Mouse (Mus musculus) layer of hippocampus, postnatal 25 days (tissue): Measurements from ENCODE around the gene Cdh13. TPM values are rescaled to one million over a fixed set of nuclear protein-coding genes. Genes with fewer than 3 reads are reported as not detected.

Experiments used
- DNase-seq, 2 experiments: peaks; one replicate each; pipeline ENCODE4 v3.0.0; 2022; ENCODE audit warnings: mixed read lengths in 2 of 2, low spot score in 1 of 2; ENCODE audit errors: extremely low spot score in 1 of 2
- total RNA-seq, 2 experiments: library from RNA; stranded (reverse); gene quantifications; 2 replicates each; pipeline ENCODE4 v1.2.3; 2021

Gene Cdh13
- total RNA-seq, 2 experiments from 2014 or later: 45.3 to 48.8 TPM

DNA sequence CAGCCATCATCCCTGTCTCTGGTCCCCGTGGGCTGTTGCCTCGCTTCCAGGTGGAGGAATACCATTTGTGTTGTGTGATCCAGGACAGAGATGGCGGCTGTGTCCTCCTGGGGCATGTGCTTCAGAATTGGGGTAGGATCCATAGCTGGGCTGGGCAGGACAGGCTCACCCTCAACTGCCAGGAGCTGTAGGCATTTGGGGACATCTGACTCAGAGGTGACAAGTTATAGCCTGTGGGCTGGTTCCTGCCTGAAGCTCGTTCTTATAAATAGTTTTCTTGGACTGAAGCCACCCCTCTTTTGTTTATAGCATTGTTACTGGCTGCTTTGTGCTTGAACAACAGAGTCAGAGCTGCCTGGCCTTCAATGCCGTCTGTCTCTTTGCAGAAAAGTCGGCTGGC, 6.7 kb downstream of the Cdh13 start:
- DNase-seq: no peak

DNA sequence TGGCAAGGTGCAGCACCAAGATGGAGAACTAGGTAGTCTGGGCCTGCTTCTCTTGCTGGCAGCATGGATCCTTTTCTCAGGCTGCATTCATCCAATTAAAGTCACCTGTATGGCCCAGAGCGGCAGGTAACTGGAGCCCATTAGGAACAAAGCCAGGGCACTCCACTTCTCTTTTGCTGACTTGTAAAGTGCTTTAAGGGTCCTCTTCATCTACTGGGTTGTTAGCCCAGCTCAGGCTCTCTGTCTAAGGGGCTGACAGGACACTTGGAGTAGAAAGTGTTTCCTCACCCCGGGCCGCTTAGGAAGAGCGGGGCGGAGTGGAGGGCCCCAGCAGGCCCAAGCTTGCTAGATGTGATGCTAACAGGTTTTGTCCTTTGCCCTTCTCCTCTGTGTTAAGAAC, 12.9 kb downstream of the Cdh13 start:
- DNase-seq: no peak

DNA sequence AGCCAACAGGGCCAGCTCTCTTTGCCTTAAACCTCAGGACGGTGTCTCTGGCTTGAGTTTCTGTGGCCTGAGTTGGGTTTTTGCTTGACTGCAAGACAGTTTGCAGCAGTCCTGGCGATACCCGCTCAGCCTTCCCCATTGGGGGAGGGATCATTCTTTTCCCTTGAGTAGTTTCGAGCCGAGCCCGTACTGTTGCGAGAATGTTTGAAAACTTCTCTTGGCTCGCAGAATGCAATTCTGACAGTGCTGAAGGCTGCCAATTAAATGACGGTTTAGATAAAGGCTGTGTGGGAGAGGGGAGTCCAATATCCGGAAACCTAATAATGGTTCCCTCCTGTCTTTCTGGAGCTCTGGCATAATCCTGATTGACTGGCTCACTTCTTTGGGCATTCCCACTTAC, 23.4 kb downstream of the Cdh13 start:
- DNase-seq: no peak

DNA sequence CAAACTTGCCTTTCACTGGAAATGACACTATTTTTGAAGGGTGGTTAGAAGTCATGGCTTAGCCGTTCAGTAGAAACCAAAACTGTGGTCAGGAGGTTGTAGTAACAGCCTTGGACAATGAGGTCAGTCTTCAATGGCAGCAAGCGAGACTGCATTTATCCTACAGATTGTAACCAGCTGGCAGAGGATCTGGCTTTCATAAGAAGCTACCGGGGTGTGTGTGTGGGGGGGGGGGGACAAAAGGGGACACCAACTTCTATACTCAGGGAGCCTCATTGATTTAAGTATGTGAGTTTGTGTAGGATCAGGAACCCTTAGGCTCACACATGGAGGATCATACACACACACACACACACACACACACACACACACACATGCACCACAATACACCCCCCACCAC, 25.6 kb downstream of the Cdh13 start:
- DNase-seq: no peak

DNA sequence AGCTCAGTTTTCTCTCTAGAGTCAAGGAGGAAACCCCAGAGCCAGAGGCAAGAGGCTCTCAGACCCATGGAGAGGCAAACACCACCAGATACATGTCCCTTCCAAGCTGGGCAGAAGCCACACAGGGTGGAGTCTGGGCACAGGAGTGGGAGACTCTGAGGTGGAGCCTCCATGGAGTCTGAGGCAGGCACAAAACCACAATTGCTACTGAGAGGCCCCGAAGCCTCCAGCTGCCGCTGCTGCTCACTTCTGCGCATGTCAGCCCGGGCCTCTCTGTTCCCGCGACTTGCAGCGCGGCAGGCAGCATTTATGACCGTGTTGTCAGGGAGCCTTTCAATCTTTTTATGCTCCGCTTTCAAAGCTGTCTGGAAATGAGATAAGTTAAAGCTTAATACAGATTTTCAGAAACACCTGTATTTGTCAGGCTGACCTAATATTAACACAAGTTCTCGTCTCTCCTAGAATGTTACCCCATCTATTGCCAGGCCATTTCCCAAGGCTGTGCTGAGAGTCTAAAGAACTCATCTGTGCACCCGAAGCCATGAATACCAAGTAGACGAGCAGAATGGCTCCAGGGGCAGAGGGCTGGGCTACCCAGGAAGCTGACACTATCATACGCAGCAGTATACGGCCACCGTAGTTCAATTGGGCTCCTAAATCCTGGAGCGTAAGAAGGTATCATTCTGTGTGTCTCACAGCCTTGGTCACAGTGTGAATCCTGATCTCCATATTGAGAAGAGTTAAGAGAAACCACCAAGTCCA, 30.1 kb downstream of the Cdh13 start:
- DNase-seq: no peak

DNA sequence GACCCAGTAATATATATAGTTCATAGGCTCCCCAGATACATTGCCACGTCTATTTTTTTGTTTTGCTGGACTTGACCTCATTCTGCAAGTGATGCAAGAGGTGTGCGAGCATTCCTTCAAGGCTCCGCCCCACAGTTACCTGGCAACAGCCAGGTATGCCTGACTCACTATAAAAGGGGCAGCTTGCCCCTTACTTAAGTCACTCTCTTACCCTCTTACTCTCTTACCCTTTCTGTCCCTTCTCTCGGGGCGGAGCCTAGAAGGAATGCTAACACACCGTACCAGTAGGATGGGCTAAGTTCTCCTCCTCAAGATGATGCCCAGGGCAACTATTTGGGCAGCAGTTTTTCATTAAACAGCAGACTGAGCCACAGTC, 30.6 kb downstream of the Cdh13 start:
- DNase-seq: no peak

DNA sequence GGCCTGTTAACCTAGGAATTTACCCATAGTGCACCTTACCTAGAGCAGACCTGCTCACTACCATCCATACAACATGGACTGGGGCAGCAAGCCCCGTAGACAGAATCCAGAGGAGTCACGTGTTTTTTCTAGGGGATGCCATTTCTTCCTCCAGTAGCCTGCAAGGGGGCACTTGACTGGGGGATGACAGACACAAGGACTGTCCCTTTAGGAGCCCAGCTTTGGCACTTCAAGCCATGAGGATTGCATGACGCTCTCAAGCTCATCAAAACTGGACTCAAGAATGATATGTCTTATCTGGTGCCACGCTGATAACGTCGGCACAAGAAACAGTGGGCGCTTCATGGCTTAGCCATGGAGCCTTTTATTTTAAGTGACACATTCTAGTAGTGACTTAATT, 31.4 kb downstream of the Cdh13 start:
- no peak for DNase-seq

DNA sequence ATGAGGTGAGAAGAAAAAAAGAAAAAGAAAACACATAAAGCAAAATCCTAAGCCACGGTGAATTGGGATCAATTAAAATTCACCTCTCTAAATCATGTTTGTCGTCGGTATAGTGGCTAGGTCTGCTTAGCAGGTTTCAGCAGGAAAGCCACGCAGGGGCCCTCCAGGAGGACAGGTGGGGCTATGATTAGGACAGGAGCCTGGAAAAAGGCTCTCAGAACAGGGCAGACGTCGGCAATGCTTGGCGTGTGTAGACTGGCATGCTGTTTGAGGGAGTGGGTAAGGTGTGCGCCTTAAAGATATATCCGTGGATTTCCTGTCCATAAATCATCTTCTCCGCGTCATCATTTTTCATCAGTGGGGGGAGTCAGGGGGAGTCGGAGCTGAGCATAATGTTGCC, 32.9 kb downstream of the Cdh13 start:
- DNase-seq: no peak

DNA sequence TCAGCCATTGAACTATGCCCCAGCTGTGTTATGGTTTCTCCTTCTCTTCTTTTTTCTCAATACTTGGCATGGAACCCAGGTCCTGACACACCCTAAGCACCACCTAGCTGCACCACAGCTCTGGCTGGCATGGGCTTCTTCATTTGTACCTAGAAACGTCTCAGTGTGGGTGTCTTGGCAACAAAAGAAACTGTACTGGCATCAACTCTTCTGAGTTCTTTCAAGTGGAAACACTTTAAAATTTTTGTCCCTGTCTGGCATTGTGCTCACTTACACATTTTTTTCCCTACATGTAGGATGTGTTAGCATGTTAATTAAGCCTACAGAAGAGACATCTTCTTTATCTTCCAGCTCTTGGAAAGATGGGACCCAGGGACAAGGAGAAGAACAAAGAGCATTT, 37.0 kb downstream of the Cdh13 start:
- no peak for DNase-seq

DNA sequence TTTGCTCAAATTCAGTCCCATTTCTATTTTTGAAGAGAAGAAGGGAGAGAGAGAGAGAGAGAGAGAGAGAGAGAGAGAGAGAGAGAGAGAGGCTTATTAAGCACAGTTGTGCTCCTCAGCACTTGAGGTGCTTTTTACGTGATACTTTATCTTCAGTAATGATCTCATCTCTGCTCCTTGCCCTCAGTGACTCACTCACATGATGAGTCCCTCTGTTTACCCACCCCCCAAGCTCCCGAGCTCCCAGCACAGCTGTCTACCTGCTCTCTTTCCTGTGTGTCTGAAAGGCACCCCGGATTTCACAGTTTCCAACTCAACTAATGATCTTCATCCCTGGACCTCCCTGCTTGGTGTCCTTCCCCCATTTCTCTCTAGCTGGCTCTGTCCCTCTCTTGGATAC, 39.9 kb downstream of the Cdh13 start:
- no peak for DNase-seq

DNA sequence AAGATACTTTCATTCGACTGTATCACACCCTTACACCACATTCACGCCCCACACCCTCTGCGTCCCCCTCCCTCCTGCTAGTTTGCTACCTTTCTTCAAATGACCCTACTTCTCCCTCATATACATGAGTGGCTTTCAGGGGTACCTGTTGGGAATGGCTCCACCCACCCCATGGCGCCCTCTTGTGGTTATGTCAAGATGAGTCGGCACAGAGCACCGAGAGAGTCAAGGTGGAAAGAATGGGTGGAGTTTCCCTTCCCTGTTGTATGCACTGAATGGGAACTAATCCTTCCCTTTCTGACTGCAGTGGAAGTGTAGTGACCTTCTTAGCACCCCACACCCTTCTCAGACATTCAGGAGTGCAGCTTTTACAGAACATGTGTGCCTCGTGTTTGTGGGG, 51.4 kb downstream of the Cdh13 start:
- no peak for DNase-seq

DNA sequence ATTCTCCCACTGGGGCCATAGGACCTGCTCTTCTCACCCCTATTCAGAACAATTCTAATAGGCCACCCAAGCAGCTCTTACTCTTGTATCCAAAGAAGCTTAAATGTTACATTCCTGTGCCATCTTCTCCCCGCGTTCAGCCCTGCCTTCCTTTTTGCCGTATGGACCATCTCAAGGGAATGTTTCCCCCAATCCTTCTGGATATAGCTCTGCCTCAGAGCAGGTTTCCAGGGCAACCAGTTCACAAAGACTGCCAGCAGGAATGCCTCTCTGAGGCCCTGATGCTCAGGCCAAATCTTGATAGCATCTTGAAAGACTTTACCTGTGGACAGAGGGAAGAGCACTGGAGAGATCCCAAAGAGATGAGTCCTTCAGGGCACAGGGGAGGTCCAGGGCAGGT, 56.2 kb downstream of the Cdh13 start:
- DNase-seq: no peak

DNA sequence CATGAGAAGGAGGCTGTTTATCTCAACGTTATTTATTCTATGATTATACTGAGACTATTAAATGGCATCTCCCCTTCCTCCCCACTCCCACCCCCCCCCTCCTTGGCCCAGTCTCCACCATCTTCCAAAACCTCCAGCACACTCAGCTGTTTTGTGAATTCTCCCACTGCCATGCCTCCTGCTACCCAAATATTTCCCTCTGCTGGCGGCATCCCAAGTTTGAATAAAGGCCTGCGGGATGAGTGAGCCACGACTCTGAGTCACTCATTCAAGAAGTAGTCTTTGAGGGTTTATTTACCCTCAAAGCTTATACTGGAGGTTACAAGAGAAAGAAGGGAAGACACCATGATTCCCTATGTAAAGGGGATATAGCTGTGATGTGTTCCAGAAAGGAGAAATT, 59.7 kb downstream of the Cdh13 start:
- DNase-seq: peak in 1 of 2 experiments; percentile 35

DNA sequence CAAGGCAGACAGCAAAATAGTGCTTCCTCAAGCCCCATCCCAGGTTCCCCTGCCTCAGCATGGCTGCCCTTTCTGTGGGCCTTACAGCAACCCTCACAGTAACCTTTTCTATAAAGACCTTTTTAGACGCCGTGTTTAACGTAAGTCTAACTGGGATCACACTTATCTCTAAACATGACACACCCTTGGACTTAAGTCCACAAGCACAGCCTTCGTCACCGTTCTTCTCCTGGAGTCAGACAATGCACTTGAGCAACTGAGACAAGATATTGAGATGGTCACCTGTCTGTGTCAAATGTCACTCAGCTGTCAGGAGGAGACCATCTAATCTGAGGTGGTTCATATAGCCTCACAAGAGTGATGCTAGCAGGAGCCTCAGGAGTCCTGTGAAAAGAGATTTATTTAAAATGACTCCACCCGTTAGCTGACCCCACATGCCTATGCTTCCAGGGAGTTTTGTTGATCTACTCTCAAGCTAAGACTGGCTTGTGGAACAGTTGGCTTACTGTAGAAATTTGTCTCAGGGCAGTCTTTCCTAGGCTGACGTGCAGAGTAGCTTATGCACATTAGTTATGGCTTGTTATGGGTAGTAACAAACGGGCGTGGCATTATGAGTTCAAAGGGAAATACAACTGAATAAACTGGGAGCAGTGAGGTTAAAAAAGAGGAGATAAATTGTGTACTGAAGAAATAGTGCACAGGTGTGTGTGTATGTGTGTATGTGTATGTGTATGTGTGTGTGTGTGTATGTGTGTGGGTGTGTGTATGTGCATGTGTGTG, 65.4 kb downstream of the Cdh13 start:
- DNase-seq: no peak

DNA sequence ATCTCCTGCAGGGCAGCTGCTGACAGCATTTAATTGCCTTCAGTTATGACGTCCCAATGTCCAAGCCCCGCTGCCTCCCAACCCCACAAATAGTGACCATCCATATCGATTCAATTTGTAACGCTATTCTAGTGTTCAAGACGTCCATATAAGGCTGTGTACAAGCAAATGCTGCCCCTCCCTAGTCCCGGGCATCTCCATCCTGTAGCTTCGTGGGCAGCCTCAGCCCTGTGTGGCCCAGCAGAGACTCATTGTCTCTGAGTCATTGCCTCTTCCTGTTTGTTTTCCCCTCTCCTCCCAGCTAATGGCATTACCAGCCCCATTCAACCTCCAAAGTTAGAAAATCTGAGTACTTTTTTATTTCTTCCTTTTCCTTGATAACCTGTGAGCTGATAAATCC, 66.6 kb downstream of the Cdh13 start:
- DNase-seq: no peak

DNA sequence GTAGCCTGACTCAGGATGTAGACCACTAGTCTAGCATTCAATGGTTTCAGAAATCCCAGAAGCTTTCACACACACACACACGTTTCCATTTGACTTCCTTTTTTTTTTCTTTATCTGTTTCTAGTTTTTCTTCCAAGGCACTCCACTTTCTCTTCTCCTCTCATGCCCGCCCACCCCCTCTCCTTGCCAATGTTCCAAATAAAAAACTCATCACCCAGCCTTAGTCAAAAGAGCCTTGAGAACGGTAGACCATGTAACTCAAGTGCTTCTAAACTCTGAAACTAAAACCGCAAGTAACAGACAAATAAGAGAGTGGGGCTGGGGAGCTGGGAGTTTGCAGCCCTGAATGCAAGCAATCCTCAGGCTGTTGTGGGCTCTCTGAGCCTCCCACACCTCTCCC, 69.5 kb downstream of the Cdh13 start:
- DNase-seq: no peak

DNA sequence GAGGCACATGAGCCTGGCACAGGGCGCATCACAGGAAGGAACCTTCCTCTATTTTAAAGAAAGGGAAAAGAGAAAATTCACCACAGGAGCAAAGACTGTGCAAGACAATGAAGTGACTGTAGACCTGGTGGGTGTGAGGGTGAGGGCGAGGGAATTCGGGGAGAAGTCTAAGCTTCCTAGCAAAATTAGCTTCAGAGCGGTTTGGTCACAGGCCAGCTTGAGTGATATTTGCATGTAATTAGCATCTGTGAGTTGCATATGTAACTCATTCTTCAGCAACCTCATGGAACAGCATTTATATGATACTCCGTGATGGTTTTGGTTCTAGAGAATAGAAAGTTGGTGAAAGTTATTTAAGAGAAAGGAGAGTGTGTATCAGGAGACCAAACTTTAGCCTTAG, 73.5 kb downstream of the Cdh13 start:
- no peak for DNase-seq

DNA sequence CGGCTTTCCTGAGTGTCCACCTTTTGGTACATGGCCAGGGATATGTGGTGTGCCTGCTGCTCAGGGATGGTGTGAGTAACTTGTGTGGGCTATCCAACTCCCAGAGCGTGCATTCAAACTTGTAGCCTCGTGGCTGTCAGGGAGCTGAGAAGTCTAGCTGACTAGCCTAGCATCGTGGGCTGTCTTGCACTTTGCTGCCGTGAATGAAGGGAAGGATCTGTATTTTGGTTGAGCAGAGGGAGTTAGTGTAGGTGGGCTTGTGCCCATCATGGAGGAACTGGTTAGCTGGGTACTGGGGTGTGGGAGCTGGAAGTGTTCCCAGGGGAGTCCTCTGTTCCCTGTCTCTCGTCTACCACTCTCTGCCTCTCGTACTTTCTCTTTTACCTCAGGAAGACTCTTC, 74.1 kb downstream of the Cdh13 start:
- DNase-seq: no peak

DNA sequence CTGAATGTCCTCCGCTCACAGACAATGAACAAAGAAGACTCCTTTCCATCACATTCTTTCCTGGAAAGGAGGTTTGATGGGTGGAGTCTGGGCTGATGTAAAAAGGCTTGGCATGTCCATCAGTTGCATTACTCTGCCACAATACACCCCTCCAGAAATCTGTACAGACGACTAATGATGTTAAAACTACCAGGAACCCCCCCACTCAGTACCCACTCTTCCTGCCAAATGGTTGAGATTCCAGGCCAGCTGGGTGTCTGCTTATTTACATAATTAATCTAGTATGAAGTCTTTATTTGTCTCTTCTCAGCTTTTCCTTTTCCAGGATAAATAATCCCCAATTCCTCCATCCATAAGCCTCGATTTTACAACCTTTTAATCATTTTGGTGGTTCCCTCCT, 80.2 kb downstream of the Cdh13 start:
- DNase-seq: no peak

DNA sequence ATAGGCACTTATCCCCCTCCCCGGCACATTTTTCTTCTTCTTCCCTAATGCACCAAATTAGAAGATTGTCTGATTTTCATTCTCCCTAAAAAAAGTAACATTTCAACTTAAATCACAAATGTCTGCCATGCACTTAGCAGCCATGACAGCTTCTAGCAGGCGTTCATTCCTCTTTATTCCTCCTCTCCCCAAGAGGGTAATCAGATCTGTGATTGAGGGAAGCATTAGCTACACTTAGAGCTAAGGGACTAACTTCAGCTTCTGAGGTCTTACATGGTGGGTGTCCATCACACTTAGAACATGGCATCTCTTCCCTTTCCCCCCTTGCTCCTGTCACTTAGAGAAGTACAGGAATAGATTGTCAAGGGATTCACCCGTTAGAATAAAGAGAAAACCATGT, 89.6 kb downstream of the Cdh13 start:
- DNase-seq: no peak

DNA sequence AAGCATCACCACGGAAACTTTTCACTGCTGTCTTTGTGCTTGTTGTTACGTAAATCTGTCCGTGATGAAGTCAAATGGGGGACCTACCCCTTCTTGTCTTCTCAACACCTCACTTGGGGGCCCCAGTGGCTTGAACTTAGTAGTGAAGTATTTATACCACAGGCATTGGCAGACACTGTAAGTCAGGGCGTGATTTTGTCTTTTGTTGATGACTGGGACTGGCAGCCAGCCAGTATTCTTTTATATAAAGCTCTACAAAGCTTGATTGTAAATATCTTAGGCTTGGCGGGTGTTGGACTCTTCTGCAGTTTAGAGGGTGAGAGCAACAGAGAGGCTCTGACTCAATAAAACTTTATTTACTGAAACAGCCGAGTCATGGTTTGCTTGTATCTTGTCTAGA, 91.2 kb downstream of the Cdh13 start:
- DNase-seq: peak in 1 of 2 experiments; percentile 17

DNA sequence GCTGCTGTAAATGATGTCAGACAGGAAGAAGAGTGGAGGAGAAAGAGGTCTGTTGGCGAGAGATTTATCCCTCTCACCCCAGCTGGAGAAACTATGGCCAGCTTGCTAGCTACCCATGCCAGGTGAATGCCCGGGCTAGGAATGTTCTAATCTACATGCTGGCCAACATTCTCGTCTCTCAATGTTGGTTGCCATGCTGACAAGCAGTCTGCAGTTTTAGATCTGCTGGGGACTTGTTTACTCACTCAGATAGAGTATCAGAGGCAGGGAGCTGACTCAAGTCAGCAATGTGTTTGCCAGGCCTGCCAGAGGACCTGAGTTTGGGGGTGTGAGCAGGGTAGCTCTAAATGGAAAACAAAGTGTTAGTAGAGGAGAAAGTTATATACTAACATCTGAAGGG, 93.3 kb downstream of the Cdh13 start:
- no peak for DNase-seq
